Mouse (Mus musculus) brown adipose tissue, adult 24 weeks (tissue): ENCODE data around the gene Srm. TPM values are rescaled to one million over a fixed set of nuclear protein-coding genes. Genes with fewer than 3 reads are reported as not detected.

Experiments used
- H3K27ac ChIP-seq: fragments of 200-500 bp; replicated peaks from 2 replicates; pipeline ENCODE4 v1.5.1; 2012; ENCODE audit warnings: low read depth, mild to moderate bottlenecking, low read length
- H3K4me1 ChIP-seq: fragments of 200-500 bp; 2 replicates; pipeline ENCODE4 v1.6.1; 2012; ENCODE audit warnings: low read length, mixed read lengths; ENCODE audit not compliant: control insufficient read depth, insufficient read depth, insufficient read length
- H3K4me3 ChIP-seq: fragments of 200-500 bp; 2 replicates; pipeline ENCODE4 v1.5.1; 2012; ENCODE audit warnings: low read depth, mild to moderate bottlenecking, low read length, moderate library complexity; ENCODE audit not compliant: insufficient read depth
- polyA plus RNA-seq: library from polyadenylated mRNA; stranded (reverse); fragments of >200 nt; gene quantifications from 2 replicates; pipeline ENCODE4 v1.2.4, GENCODE M21; 2012; ENCODE audit not compliant: missing spikeins, insufficient read depth, insufficient read length

Gene Srm
- polyA plus RNA-seq, 1 experiment: 21.4 TPM

- no peak overlapping the region for H3K27ac ChIP-seq
- no peak overlapping the region for H3K4me3 ChIP-seq
- H3K4me1 ChIP-seq: no peaks in the 10 kb centered on the region
Measured at GRCm38 (mm10) chr4:148610631-148611364, 19.5 kb downstream of the Srm start.

GRCm38 (mm10) chr4:148612557-148612956, 21.3 kb downstream of the Srm start:
- no peaks in the 10 kb centered on the region for H3K4me1 ChIP-seq
- no peak overlapping the region for H3K4me3 ChIP-seq
- H3K27ac ChIP-seq: no peak overlapping the region

GRCm38 (mm10) chr4:148613738-148614137, 22.4 kb downstream of the Srm start:
- no peak overlapping the region for H3K27ac ChIP-seq
- no peaks in the 10 kb centered on the region for H3K4me1 ChIP-seq
- H3K4me3 ChIP-seq: no peak overlapping the region

GRCm38 (mm10) chr4:148619805-148620204, 28.5 kb downstream of the Srm start:
- no peak overlapping the region for H3K4me3 ChIP-seq
- H3K4me1 ChIP-seq: peaks cover 5% of the 10 kb centered on the region
- no peak overlapping the region for H3K27ac ChIP-seq

GRCm38 (mm10) chr4:148620718-148621117, 29.4 kb downstream of the Srm start:
- Histone ChIP-seq H3K27ac (no peak overlapping the region), H3K4me1 (peaks cover 9% of the 10 kb centered on the region), H3K4me3 (no peak overlapping the region)

DNA sequence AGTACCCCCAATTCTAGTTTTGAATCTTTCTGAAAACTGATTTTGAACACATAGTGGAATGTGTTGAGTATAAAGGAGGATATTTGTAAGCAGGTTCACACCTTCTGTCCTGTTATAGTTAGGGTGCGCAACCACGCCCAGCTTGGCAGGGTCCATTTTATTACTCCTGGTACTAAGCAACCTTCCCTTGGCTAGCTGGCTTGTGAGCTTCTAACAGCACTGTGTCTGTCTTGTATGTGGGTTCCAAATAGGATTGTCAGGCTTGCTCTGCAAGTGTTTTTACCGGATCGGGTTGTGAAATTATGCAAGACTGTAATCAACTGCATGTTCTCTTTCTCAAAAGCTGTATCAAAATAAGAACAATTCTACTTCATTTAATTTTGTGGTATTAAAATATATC, 31.2 kb downstream of the Srm start:
- Histone ChIP-seq H3K27ac (no peak overlapping the region), H3K4me3 (no peak overlapping the region), H3K4me1 (peaks cover 9% of the 10 kb centered on the region)

DNA sequence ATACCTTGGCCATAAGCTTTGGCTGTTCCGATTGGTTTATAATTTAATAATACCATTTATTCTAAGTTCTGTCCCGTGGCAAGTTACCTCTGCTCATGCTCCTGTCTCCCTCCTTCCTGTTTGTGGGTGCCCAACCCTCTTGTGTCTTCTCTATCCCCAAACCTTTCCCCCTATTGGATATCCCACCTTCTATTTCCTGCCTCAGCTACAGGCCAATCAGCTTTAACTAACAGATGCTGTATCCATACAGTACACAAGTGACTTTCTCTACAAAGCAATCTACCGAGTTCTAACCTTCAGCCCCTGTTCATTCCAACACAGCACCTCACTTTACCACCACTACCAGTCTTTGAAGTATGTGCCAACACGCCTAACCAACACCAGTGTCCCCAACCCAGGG, 32.3 kb downstream of the Srm start:
- H3K27ac ChIP-seq: no peak overlapping the region
- no peak overlapping the region for H3K4me3 ChIP-seq
- H3K4me1 ChIP-seq: peaks cover 9% of the 10 kb centered on the region

- Histone ChIP-seq H3K4me3 (peak overlapping the region; percentile 17; the same call in 1 of the 2 replicates), H3K4me1 (peaks cover 9% of the 10 kb centered on the region), H3K27ac (no peak overlapping the region)
Measured at GRCm38 (mm10) chr4:148625010-148625409, 33.7 kb downstream of the Srm start.

- H3K27ac ChIP-seq: peak overlapping the region; percentile 89
- peaks cover 9% of the 10 kb centered on the region for H3K4me1 ChIP-seq
- peak overlapping the region; percentile 89 for H3K4me3 ChIP-seq
Measured at GRCm38 (mm10) chr4:148625756-148626622, 34.7 kb downstream of the Srm start.

DNA sequence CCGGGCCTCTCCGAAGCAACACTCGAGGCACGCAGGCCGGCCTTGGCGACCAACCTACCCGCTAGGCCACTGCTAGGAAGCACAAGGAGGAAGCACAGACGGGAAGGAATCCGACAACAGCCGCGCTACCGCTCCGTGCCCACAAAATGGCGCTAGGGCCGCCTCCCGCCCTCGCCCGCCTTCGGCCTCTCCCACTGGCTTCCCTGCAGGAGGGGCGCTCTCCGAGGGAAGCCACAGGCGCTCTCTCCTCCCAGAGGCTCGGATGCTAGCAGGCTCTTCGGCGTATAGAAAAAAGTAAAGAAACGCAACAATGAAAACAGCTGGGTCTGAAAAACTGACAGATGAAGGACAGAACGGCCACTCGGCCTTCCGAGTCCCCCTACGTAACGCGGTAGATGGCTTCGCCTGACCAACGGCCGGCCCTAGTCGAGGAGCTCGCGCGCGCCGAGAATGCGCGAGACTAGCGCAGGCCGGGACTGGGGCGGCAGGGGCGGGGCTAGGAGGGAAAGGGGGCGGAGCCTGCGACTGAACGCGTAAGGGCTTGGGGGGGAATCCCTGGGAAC, 35.4 kb downstream of the Srm start, which contains the start of gene Tardbp:
Gene Tardbp, minus strand, starts transcription at position 397 of the 563 bp plus-strand sequence.
- Histone ChIP-seq H3K27ac (peak within 1 kb of the TSS; percentile 89), H3K4me1 (peaks cover 9% of the 10 kb centered on the region), H3K4me3 (peak within 1 kb of the TSS; percentile 89)

GRCm38 (mm10) chr4:148627246-148627645, 35.9 kb downstream of the Srm start:
- H3K4me3 ChIP-seq: peak overlapping the region; percentile 30
- H3K27ac ChIP-seq: 0 out of 2 replicates have a peak overlapping the region, but pooled peaks have one; percentile 25
- H3K4me1 ChIP-seq: peaks cover 9% of the 10 kb centered on the region

DNA sequence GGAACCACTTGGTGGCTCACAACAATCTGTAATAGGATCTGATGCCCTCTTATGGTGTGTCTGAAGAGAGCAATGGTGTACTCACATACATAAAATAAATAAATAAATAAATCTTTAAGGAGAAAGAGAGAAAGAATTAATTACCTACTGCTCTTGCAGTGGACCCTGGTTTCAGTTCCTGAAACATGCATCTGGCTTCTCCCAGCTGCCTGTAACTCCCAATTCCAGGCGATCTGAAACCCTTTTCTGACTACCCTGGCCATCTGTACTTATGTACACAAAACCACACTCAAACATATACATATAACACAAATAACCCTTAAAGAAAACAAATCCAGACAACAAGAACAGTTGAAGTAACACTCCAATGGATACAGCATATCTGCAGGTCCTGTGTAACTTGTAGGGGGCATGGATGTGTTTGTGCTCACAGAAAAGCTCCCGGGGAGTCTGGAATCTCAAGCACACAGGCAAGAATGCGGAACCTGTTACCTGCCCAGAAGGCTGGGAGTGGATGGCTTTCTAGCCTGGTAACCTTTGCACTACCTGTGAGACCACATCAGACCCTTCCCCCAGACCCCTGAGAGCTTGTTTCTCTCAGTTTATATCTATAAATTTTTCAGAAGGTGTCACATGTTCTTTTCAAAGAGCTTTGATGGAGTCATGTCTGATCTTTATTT, 40.9 kb downstream of the Srm start:
- H3K27ac ChIP-seq: no peak overlapping the region
- H3K4me3 ChIP-seq: no peak overlapping the region
- H3K4me1 ChIP-seq: no peaks in the 10 kb centered on the region

- Histone ChIP-seq H3K27ac (no peak overlapping the region), H3K4me1 (no peaks in the 10 kb centered on the region), H3K4me3 (no peak overlapping the region)
Measured at GRCm38 (mm10) chr4:148633395-148634061, 42.2 kb downstream of the Srm start.

GRCm38 (mm10) chr4:148635309-148635708, 44.0 kb downstream of the Srm start:
- H3K4me1 ChIP-seq: no peaks in the 10 kb centered on the region
- no peak overlapping the region for H3K27ac ChIP-seq
- H3K4me3 ChIP-seq: no peak overlapping the region
